Mouse (Mus musculus) lung, postnatal 0 days (tissue): ENCODE measurements around the gene Plekhn1. TPM values are rescaled to one million over a fixed set of nuclear protein-coding genes. Genes with fewer than 3 reads are reported as not detected.

Experiments used
- ATAC-seq: fragments of 200-750 bp; cut with Nextera tagmentation; 2 replicates; pipeline ENCODE4 v1.8.0; 2017; ENCODE audit warnings: moderate library complexity
- DNase-seq: peaks from one replicate; pipeline ENCODE4 v3.0.0-alpha.2; 2016; ENCODE audit warnings: low spot score
- H3K27ac ChIP-seq: fragments of 300-500 bp; sonication (generic); 2 replicates; pipeline ENCODE4 v1.5.1; 2014; ENCODE audit warnings: antibody characterized with exemption, mild to moderate bottlenecking, low read length, mixed read lengths
- H3K27me3 ChIP-seq: fragments of 300-500 bp; sonication (generic); replicated peaks from 2 replicates; pipeline ENCODE4 v1.6.1; 2014; ENCODE audit warnings: low read length, mixed read lengths; ENCODE audit not compliant: insufficient read depth
- H3K36me3 ChIP-seq: fragments of 300-500 bp; sonication (generic); 2 replicates; pipeline ENCODE4 v1.6.1; 2014; ENCODE audit warnings: low read length, mixed read lengths; ENCODE audit not compliant: insufficient read depth
- H3K4me1 ChIP-seq: fragments of 300-500 bp; sonication (generic); 2 replicates; pipeline ENCODE4 v1.6.1; 2014; ENCODE audit warnings: antibody characterized with exemption, low read depth, low read length, mixed read lengths; ENCODE audit not compliant: insufficient read depth
- H3K4me2 ChIP-seq: fragments of 300-500 bp; sonication (generic); replicated peaks from 2 replicates; pipeline ENCODE4 v1.6.1; 2014; ENCODE audit warnings: low read depth, mild to moderate bottlenecking, low read length, moderate library complexity, mixed read lengths
- H3K4me3 ChIP-seq: fragments of 300-500 bp; sonication (generic); 2 replicates; pipeline ENCODE4 v1.5.1; 2014; ENCODE audit warnings: low read depth, low read length
- H3K9ac ChIP-seq: fragments of 300-500 bp; sonication (generic); replicated peaks from 2 replicates; pipeline ENCODE4 v1.6.1; 2014; ENCODE audit warnings: low read depth, mild to moderate bottlenecking
- H3K9me3 ChIP-seq: fragments of 300-500 bp; sonication (generic); 2 replicates; pipeline ENCODE4 v1.6.1; 2016; ENCODE audit warnings: low read length, mixed read lengths
- CTCF ChIP-seq: IDR thresholded peaks from 2 replicates; pipeline ENCODE4 v1.5.1; 2016; ENCODE audit warnings: antibody characterized with exemption, mild to moderate bottlenecking
- EP300 ChIP-seq: IDR thresholded peaks from 2 replicates; pipeline ENCODE4 v1.6.1; 2016; ENCODE audit warnings: antibody characterized with exemption, mild to moderate bottlenecking, control low read depth
- WGBS: fragments of 180-500 bp; shearing (Covaris S2); extraction: QIAGEN DNeasy Blood & Tissue Kit; methylation state at CpG from one replicate; pipeline ENCODE4 v1.1.7; 2014; 5-methylcytosine and 5-hydroxymethylcytosine counted together
- polyA plus RNA-seq: library from polyadenylated mRNA; unstranded; fragments of >200 nt; fragmentation: Nextera tagmentation; extraction: Ambion mirVana; gene quantifications from 2 replicates; pipeline ENCODE4 v1.2.1, GENCODE M21; 2015

The Plekhn1 gene
- polyA plus RNA-seq, 1 experiment from 2014 or later = 11.2 TPM

DNA sequence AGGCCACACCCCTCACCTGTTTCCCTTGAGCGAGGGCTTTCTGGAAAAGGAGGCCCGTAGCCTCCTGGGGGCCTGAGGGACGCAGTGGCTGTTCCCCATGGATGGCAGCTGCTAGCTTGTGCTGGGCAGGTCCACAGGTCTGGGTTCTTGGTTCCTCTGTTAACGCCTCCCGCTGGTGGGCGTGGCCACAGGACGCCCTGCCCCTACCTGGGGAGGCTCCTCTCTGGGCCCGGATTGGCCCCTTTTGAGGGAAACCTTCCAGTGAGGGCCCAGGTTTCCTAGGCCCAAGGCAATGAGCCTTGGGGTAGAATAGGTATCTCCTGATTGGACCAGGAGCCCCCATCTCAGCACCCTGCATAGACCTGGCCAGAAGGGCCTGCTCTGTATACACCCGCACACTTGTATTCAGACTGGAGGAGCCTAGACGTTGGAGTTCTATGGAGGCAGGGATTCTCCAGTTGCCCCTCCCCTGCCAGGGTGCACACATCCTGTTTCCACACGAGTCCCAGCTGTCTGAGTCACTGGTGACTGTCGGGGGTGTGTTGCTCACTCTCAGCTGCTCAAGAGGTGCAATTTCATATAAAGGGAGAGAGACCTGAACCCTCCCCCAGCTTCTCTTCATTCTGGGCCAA is 6.1 kb downstream of the Plekhn1 start:
- Histone ChIP-seq H3K4me2 (peak overlapping the region; percentile 56), H3K27me3 (no peaks in the 10 kb centered on the region), H3K36me3 (0 out of 2 replicates have a peak, but pooled peaks cover 12% of the 10 kb centered on the region), H3K9ac (no peak overlapping the region), H3K4me3 (0 out of 2 replicates have a peak overlapping the region, but pooled peaks have one; percentile 2), H3K4me1 (peaks cover 6% of the 10 kb centered on the region; the same call in 1 of the 2 replicates), H3K27ac (no peak overlapping the region; the same call in 1 of the 2 replicates), H3K9me3 (no peaks in the 10 kb centered on the region)
- peak; percentile 68 for ATAC-seq
- DNase-seq = peak; percentile 61
- WGBS = 21% methylated on average over 12 of the region's 12 CpGs
- TF ChIP-seq EP300 (no peak), CTCF (no peak)

DNA sequence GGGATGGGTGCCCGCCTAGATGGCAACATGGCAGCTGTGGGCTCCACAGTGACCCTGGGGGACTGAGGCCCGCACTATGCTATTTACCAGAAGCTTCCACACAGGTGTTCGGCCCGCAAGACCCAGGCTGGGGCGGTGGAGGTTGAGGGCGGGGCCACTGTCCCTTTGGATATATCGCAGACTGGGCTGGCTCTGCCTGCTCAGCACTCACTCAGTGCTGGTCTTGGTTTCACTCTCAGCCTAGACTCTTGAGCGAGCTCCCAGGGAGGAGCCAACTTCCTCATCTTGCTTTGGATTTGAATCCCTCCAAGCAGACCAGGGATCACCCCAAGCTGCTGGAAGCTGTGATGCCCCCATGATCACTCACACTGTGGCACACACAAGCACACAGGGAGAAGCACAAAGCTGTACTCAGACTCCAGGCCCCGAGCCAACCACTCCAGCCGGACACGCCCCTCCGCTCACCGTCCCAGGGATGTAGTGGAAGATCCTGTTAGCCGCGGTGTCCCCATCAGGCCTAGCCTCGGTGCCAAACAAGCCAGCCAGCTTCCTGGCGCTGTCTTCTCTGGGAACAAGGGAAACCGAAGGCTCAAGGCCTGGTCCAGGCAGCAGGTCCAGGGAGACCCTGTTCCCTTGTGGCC is 6.8 kb downstream of the Plekhn1 start:
- TF ChIP-seq CTCF = no peak
- no peak for TF ChIP-seq EP300
- WGBS = 32% methylated on average over 18 of the region's 18 CpGs
- ATAC-seq = peak; percentile 60
- H3K36me3 ChIP-seq = 0 out of 2 replicates have a peak, but pooled peaks cover 12% of the 10 kb centered on the region
- peak; percentile 52 for DNase-seq
- no peaks in the 10 kb centered on the region for H3K27me3 ChIP-seq
- H3K27ac ChIP-seq = no peak overlapping the region; the same call in 1 of the 2 replicates
- H3K4me3 ChIP-seq = peak overlapping the region; percentile 2; the same call in 1 of the 2 replicates
- peak overlapping the region; percentile 56 for H3K4me2 ChIP-seq
- H3K9me3 ChIP-seq = no peaks in the 10 kb centered on the region
- peaks cover 6% of the 10 kb centered on the region; the same call in 1 of the 2 replicates for H3K4me1 ChIP-seq
- H3K9ac ChIP-seq = no peak overlapping the region

DNA sequence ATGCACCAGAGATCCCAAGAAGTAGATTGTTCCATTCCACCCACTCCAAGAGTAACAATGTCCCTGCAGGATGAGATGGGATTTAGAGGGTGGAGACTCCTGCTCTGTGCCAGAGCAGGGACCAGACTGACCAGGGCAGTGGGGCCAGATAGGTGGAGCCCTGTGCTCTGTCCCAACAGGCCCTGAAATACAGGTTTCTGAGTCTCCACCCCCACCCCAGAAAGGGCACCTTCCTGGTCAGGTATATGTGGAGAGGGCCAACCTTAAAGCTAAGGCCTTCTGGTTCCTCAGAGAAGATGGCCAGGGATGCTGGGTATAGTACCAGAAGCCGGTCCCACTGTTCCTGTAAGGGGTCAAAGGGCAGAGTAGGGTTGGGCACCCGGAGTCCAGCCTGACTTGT is 10.4 kb downstream of the Plekhn1 start:
- Histone ChIP-seq H3K4me1 (peaks cover 6% of the 10 kb centered on the region; the same call in 1 of the 2 replicates), H3K4me2 (no peak overlapping the region), H3K4me3 (no peak overlapping the region), H3K9ac (no peak overlapping the region), H3K27me3 (no peaks in the 10 kb centered on the region), H3K9me3 (no peaks in the 10 kb centered on the region), H3K27ac (no peak overlapping the region), H3K36me3 (no peaks in the 10 kb centered on the region)
- TF ChIP-seq CTCF = no peak
- no peak for TF ChIP-seq EP300
- WGBS = 86% methylated on average over 2 of the region's 2 CpGs
- DNase-seq (no peak), ATAC-seq (no peak)

DNA sequence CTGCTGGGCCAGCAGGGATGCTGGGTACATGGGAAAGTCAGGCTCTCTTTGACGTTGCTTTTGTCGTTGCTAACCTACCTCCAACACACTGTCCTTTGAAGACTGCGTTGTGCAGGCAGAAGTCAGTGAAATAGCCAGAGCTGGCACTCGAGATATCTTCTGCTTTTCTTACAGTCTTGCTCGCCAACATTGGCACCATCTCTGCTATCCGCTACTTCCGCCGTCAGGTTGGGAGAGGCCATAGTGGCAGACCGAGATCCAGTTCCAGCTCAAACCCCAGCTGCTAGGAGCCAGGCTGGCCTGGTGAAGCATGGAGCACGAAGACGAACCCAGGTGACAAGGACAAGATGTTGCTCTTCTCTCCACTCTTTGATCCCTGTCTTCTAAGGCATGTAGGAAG is 14.7 kb downstream of the Plekhn1 start:
- whole genome bisulfite sequencing = 80% methylated on average over 11 of the region's 11 CpGs
- H3K4me2 ChIP-seq = no peak overlapping the region
- no peak overlapping the region for H3K27ac ChIP-seq
- H3K9ac ChIP-seq = no peak overlapping the region
- no peak for ATAC-seq
- no peaks in the 10 kb centered on the region for H3K36me3 ChIP-seq
- H3K27me3 ChIP-seq = no peaks in the 10 kb centered on the region
- DNase-seq = no peak
- H3K4me3 ChIP-seq = no peak overlapping the region
- TF ChIP-seq CTCF (no peak), EP300 (no peak)
- H3K4me1 ChIP-seq = no peaks in the 10 kb centered on the region
- no peaks in the 10 kb centered on the region for H3K9me3 ChIP-seq

DNA sequence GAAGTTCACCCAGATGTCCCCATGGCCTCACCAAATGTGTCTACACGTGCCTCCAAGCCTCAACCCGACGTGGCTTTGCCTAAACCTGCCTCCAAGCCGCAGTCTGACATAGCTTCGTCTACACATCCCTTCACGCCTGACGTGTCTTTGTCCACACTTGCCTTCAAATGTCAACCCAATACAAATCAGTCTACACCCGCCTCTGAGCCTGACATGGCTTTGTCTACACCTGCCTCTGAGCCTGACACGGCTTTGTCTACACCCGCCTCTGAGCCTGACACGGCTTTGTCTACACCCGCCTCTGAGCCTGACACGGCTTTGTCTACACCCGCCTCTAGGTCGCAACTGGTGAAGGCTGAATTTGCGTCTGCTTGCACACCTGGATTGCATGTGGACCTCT is 16.8 kb downstream of the Plekhn1 start:
- 79% methylated on average over 13 of the region's 16 CpGs for WGBS
- Histone ChIP-seq H3K4me2 (no peak overlapping the region), H3K4me1 (no peaks in the 10 kb centered on the region)

DNA sequence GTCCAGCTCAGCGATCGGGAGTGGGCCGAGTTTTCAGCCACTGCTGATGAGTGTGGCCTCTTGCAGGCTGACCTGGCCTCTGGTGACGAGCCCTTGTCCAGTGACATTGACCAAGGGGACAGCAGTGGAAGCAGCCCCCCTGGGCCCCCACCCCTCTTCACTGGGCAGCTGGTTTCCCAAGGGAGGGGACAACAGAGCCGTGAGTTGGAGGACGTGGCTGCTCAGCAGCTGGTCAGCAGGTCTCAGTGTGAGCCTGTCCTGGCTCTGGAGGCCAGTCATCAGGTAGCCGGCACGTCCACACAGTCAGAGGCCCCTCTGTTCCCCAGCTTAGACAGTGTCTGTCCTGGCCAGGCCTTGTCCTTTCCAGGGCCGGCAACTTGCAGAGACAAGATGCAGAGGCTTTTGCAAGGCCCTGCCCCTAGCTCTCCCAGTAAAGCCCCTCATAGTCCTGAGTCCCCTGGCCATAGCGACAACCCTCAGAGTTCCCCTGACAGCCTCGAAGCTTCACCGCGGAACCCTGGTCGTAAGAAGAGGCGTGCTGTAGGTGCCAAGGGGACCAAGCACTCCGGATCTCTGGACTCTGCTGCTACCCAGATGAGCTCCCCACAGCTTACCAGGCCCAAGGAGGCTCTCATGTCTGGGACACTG is 17.5 kb downstream of the Plekhn1 start:
- DNase-seq = no peak
- Histone ChIP-seq H3K4me3 (no peak overlapping the region), H3K27ac (no peak overlapping the region), H3K9me3 (no peaks in the 10 kb centered on the region), H3K4me2 (no peak overlapping the region), H3K4me1 (no peaks in the 10 kb centered on the region), H3K27me3 (no peaks in the 10 kb centered on the region), H3K36me3 (no peaks in the 10 kb centered on the region), H3K9ac (no peak overlapping the region)
- no peak for ATAC-seq
- WGBS = 76% methylated on average over 16 of the region's 16 CpGs
- TF ChIP-seq EP300 = no peak
- TF ChIP-seq CTCF = no peak

More for the DNA sequence above, 16.8 kb downstream of the Plekhn1 start:
- H3K4me3 ChIP-seq = no peak overlapping the region
- TF ChIP-seq EP300 (no peak), CTCF (no peak)
- ATAC-seq (no peak), DNase-seq (no peak)
- no peaks in the 10 kb centered on the region for H3K36me3 ChIP-seq
- H3K9ac ChIP-seq = no peak overlapping the region
- H3K27me3 ChIP-seq = no peaks in the 10 kb centered on the region
- no peaks in the 10 kb centered on the region for H3K9me3 ChIP-seq
- H3K27ac ChIP-seq = no peak overlapping the region
